Mouse (Mus musculus) kidney, postnatal 0 days (tissue): Measurements from ENCODE around the gene Pmepa1. TPM values are rescaled to one million over a fixed set of nuclear protein-coding genes. Genes with fewer than 3 reads are reported as not detected.

ENCODE experiments used
- ATAC-seq: fragments of 200-750 bp; cut with Nextera tagmentation; replicated peaks from 2 replicates; pipeline ENCODE4 v1.8.0; 2017; ENCODE audit warnings: low read depth, moderate number of reproducible peaks, moderate TSS enrichment, moderate library complexity; ENCODE audit not compliant: low FRiP score
- DNase-seq: peaks from one replicate; pipeline ENCODE4 v3.0.0-alpha.2; 2016; ENCODE audit warnings: low spot score
- H3K27ac ChIP-seq: fragments of 300-500 bp; sonication (generic); 2 replicates; pipeline ENCODE4 v1.5.1; 2014; ENCODE audit warnings: mild to moderate bottlenecking
- H3K27me3 ChIP-seq: fragments of 300-500 bp; sonication (generic); 2 replicates; pipeline ENCODE4 v1.6.1; 2014; ENCODE audit warnings: low read length, mixed read lengths; ENCODE audit not compliant: insufficient read depth
- H3K36me3 ChIP-seq: fragments of 300-500 bp; sonication (generic); 2 replicates; pipeline ENCODE4 v1.6.1; 2014; ENCODE audit warnings: low read length, mixed read lengths; ENCODE audit not compliant: insufficient read depth
- H3K4me1 ChIP-seq: fragments of 300-500 bp; sonication (generic); replicated peaks from 2 replicates; pipeline ENCODE4 v1.6.1; 2014; ENCODE audit warnings: antibody characterized with exemption, low read length, mixed read lengths; ENCODE audit not compliant: insufficient read depth
- H3K4me2 ChIP-seq: fragments of 300-500 bp; sonication (generic); 2 replicates; pipeline ENCODE4 v1.6.1; 2014; ENCODE audit warnings: mild to moderate bottlenecking, low read length, moderate library complexity, mixed read lengths
- H3K4me3 ChIP-seq: fragments of 300-500 bp; sonication (generic); replicated peaks from 2 replicates; pipeline ENCODE4 v1.5.1; 2014; ENCODE audit warnings: low read depth, low read length
- H3K9ac ChIP-seq: fragments of 300-500 bp; sonication (generic); 2 replicates; pipeline ENCODE4 v1.6.1; 2014; ENCODE audit warnings: low read depth, low read length
- H3K9me3 ChIP-seq: fragments of 300-500 bp; sonication (generic); replicated peaks from 2 replicates; pipeline ENCODE4 v1.6.1; 2016; ENCODE audit warnings: low read length, inconsistent platforms, mixed read lengths
- CTCF ChIP-seq: IDR thresholded peaks from 2 replicates; pipeline ENCODE4 v1.5.1; 2016; ENCODE audit warnings: antibody characterized with exemption, low read depth, mild to moderate bottlenecking, moderate library complexity
- WGBS: fragments of 180-500 bp; shearing (Covaris S2); extraction: QIAGEN DNeasy Blood & Tissue Kit; methylation state at CpG from one replicate; pipeline ENCODE4 v1.1.7; 2014; 5-methylcytosine and 5-hydroxymethylcytosine counted together
- polyA plus RNA-seq: library from polyadenylated mRNA; unstranded; fragments of >200 nt; fragmentation: Nextera tagmentation; extraction: Ambion mirVana; gene quantifications from 2 replicates; pipeline ENCODE4 v1.2.1, GENCODE M21; 2015

Gene Pmepa1
- polyA plus RNA-seq, 1 experiment from 2014 or later, result 5.8 TPM

GRCm38 (mm10) chr2:173272354-173272900, 3.9 kb downstream of the Pmepa1 start:
- H3K4me1 ChIP-seq, result peaks cover 14% of the 10 kb centered on the region; the same call in 1 of the 2 replicates
- ATAC-seq (no peak), DNase-seq (no peak)
- H3K9ac ChIP-seq, result no peak overlapping the region
- no peak overlapping the region for H3K27ac ChIP-seq
- 76% methylated on average over 11 of the region's 11 CpGs for WGBS
- no peaks in the 10 kb centered on the region for H3K27me3 ChIP-seq
- no peaks in the 10 kb centered on the region for H3K9me3 ChIP-seq
- no peak for TF ChIP-seq CTCF
- no peaks in the 10 kb centered on the region for H3K36me3 ChIP-seq
- no peak overlapping the region for H3K4me3 ChIP-seq
- no peak overlapping the region for H3K4me2 ChIP-seq

- Histone ChIP-seq H3K4me2 (no peak overlapping the region), H3K9me3 (no peaks in the 10 kb centered on the region), H3K9ac (no peak overlapping the region), H3K4me3 (no peak overlapping the region), H3K4me1 (peaks cover 16% of the 10 kb centered on the region), H3K36me3 (no peaks in the 10 kb centered on the region), H3K27me3 (no peaks in the 10 kb centered on the region), H3K27ac (no peak overlapping the region)
- TF ChIP-seq CTCF, result no peak
- no peak for ATAC-seq
- DNase-seq, result no peak
- WGBS, result 70% methylated on average over 9 of the region's 9 CpGs
These were observed 4.8 kb downstream of the Pmepa1 start for GRCm38 (mm10) chr2:173271541-173271940.

GRCm38 (mm10) chr2:173270601-173271248, 5.6 kb downstream of the Pmepa1 start:
- DNase-seq (no peak), ATAC-seq (no peak)
- H3K4me3 ChIP-seq, result no peak overlapping the region
- H3K9ac ChIP-seq, result no peak overlapping the region
- H3K4me2 ChIP-seq, result no peak overlapping the region
- no peaks in the 10 kb centered on the region for H3K9me3 ChIP-seq
- H3K36me3 ChIP-seq, result no peaks in the 10 kb centered on the region
- TF ChIP-seq CTCF, result no peak
- 85% methylated on average over 11 of the region's 11 CpGs for WGBS
- peaks cover 24% of the 10 kb centered on the region for H3K4me1 ChIP-seq
- no peak overlapping the region for H3K27ac ChIP-seq
- no peaks in the 10 kb centered on the region for H3K27me3 ChIP-seq

GRCm38 (mm10) chr2:173270196-173270595, 6.1 kb downstream of the Pmepa1 start:
- DNase-seq, result no peak
- Histone ChIP-seq H3K4me1 (peaks cover 29% of the 10 kb centered on the region), H3K4me3 (no peak overlapping the region), H3K9ac (no peak overlapping the region), H3K4me2 (no peak overlapping the region), H3K36me3 (no peaks in the 10 kb centered on the region), H3K27me3 (no peaks in the 10 kb centered on the region), H3K27ac (no peak overlapping the region), H3K9me3 (no peaks in the 10 kb centered on the region)
- 74% methylated on average over 9 of the region's 9 CpGs for WGBS
- no peak for ATAC-seq
- TF ChIP-seq CTCF, result no peak

- DNase-seq (no peak), ATAC-seq (no peak)
- no peak overlapping the region for H3K4me2 ChIP-seq
- H3K36me3 ChIP-seq, result no peaks in the 10 kb centered on the region
- H3K9me3 ChIP-seq, result no peaks in the 10 kb centered on the region
- H3K4me1 ChIP-seq, result peaks cover 43% of the 10 kb centered on the region
- H3K27ac ChIP-seq, result no peak overlapping the region
- H3K27me3 ChIP-seq, result no peaks in the 10 kb centered on the region
- no peak overlapping the region for H3K9ac ChIP-seq
- TF ChIP-seq CTCF, result no peak
- H3K4me3 ChIP-seq, result no peak overlapping the region
- 86% methylated on average over 3 of the region's 3 CpGs for WGBS
These were observed 8.8 kb downstream of the Pmepa1 start for GRCm38 (mm10) chr2:173267562-173267961.

- Histone ChIP-seq H3K9me3 (no peaks in the 10 kb centered on the region), H3K27me3 (no peaks in the 10 kb centered on the region), H3K4me3 (no peak overlapping the region), H3K27ac (no peak overlapping the region), H3K4me1 (peaks cover 43% of the 10 kb centered on the region), H3K4me2 (no peak overlapping the region), H3K36me3 (no peaks in the 10 kb centered on the region), H3K9ac (no peak overlapping the region)
- no peak for ATAC-seq
- TF ChIP-seq CTCF, result no peak
- no peak for DNase-seq
- 68% methylated on average over 25 of the region's 25 CpGs for WGBS
These were observed 9.8 kb downstream of the Pmepa1 start for GRCm38 (mm10) chr2:173266349-173267112.
